Mouse (Mus musculus) CH12.LX (cell line): Measurements from ENCODE around the gene Rps26. TPM values are rescaled to one million over a fixed set of nuclear protein-coding genes. Genes with fewer than 3 reads are reported as not detected.
A peak's percentile ranks its signal among the peaks of the same experiment; 100 is the strongest.

Experiments used
- DNase-seq: peaks from one replicate; pipeline ENCODE4 v3.0.0-alpha.2; 2013; ENCODE audit errors: extremely low read depth
- H3K27ac ChIP-seq: 2 replicates; pipeline ENCODE4 v1.5.1; 2012; ENCODE audit warnings: low read depth, mild to moderate bottlenecking, control low read depth, moderate library complexity; ENCODE audit not compliant: insufficient read depth
- H3K27me3 ChIP-seq: replicated peaks from 2 replicates; pipeline ENCODE3; 2012; ENCODE audit warnings: inconsistent platforms
- H3K36me3 ChIP-seq, 2 experiments: replicated peaks in 1 of 2; 2 replicates each; pipeline versions ENCODE3 to v1.6.1; 2012; ENCODE audit warnings: inconsistent platforms in 1 of 2, low read length in 1 of 2, mild to moderate bottlenecking in 1 of 2, mixed read lengths in 1 of 2, moderate library complexity in 1 of 2; ENCODE audit not compliant: control insufficient read depth in 1 of 2, insufficient read depth in 1 of 2
- H3K4me1 ChIP-seq, 2 experiments: 2 replicates each; pipeline ENCODE4 v1.6.1; 2012; ENCODE audit warnings: inconsistent platforms in 1 of 2, moderate library complexity in 1 of 2; ENCODE audit not compliant: insufficient read depth in 2 of 2, control insufficient read depth in 1 of 2
- H3K4me2 ChIP-seq: 2 replicates; pipeline ENCODE4 v1.6.1; 2012; ENCODE audit warnings: low read depth, mild to moderate bottlenecking, control low read depth; ENCODE audit not compliant: poor library complexity, insufficient read depth, severe bottlenecking
- H3K4me3 ChIP-seq, 3 experiments: fragments of 150-350 bp in 1 of 3; sonication (generic) in 1 of 3; replicated peaks in 1 of 3; 2 replicates each; pipeline versions ENCODE3 to v1.5.1; 2011 to 2012; ENCODE audit warnings: low read depth in 2 of 3, low read length in 2 of 3, mild to moderate bottlenecking in 2 of 3, moderate library complexity in 2 of 3, control low read depth in 1 of 3, improper control_type of control experiment in 1 of 3, inconsistent platforms in 1 of 3, mixed read lengths in 1 of 3; ENCODE audit not compliant: poor library complexity in 1 of 3
- H3K79me2 ChIP-seq: replicated peaks from 2 replicates; pipeline ENCODE4 v1.6.1; 2012; ENCODE audit warnings: mild to moderate bottlenecking, moderate library complexity; ENCODE audit not compliant: control insufficient read depth, poor library complexity, insufficient read depth, severe bottlenecking; ENCODE audit errors: extremely low read depth
- H3K9ac ChIP-seq: 2 replicates; pipeline ENCODE4 v1.6.1; 2012; ENCODE audit warnings: low read depth, mild to moderate bottlenecking, control low read depth, moderate library complexity; ENCODE audit not compliant: insufficient read depth
- H3K9me3 ChIP-seq: replicated peaks from 2 replicates; pipeline ENCODE3; 2012; ENCODE audit warnings: low read length, inconsistent platforms, mixed read lengths
- BHLHE40 ChIP-seq: IDR thresholded peaks from 2 replicates; pipeline ENCODE4 v1.6.1; 2011; ENCODE audit warnings: mild to moderate bottlenecking, low read depth, low read length, improper control_type of control experiment
- CHD1 ChIP-seq: IDR thresholded peaks from 2 replicates; pipeline ENCODE4 v1.6.1; 2012; ENCODE audit warnings: low read depth, low read length, improper control_type of control experiment, inconsistent platforms
- ELF1 ChIP-seq: IDR thresholded peaks from 2 replicates; pipeline ENCODE4 v1.6.1; 2014; ENCODE audit warnings: low read depth, mild to moderate bottlenecking, inconsistent platforms, low read length, improper control_type of control experiment
- ETS1 ChIP-seq: conservative IDR thresholded peaks from 2 replicates; pipeline ENCODE4 v1.6.1; 2012; ENCODE audit warnings: low read depth, mild to moderate bottlenecking, inconsistent platforms, low read length, improper control_type of control experiment, moderate library complexity
- HCFC1 ChIP-seq: IDR thresholded peaks from 2 replicates; pipeline ENCODE4 v1.6.1; 2012; ENCODE audit warnings: low read depth, mild to moderate bottlenecking, inconsistent platforms, low read length, improper control_type of control experiment
- IRF4 ChIP-seq: IDR thresholded peaks from 2 replicates; pipeline ENCODE4 v1.6.1; 2014; ENCODE audit warnings: low read depth, mild to moderate bottlenecking, inconsistent platforms, low read length, improper control_type of control experiment
- KAT2A ChIP-seq: IDR thresholded peaks from 2 replicates; pipeline ENCODE4 v1.6.1; 2012; ENCODE audit warnings: low read length, improper control_type of control experiment, inconsistent platforms; ENCODE audit not compliant: insufficient replicate concordance
- MAFK ChIP-seq: IDR thresholded peaks from 2 replicates; pipeline ENCODE4 v1.6.1; 2011; ENCODE audit warnings: low read length, improper control_type of control experiment; ENCODE audit not compliant: insufficient replicate concordance
- MAX ChIP-seq: IDR thresholded peaks from 2 replicates; pipeline ENCODE4 v1.6.1; 2011; ENCODE audit warnings: low read length, improper control_type of control experiment
- MAZ ChIP-seq: IDR thresholded peaks from 2 replicates; pipeline ENCODE4 v1.6.1; 2012; ENCODE audit warnings: low read depth, mild to moderate bottlenecking, inconsistent platforms, low read length, improper control_type of control experiment, moderate library complexity
- MEF2A ChIP-seq: IDR thresholded peaks from 2 replicates; pipeline ENCODE4 v1.6.1; 2014; ENCODE audit warnings: low read depth, mild to moderate bottlenecking, inconsistent platforms, low read length, improper control_type of control experiment, borderline replicate concordance
- MXI1 ChIP-seq: IDR thresholded peaks from 2 replicates; pipeline ENCODE4 v1.6.1; 2011; ENCODE audit warnings: mild to moderate bottlenecking, low read depth, low read length, improper control_type of control experiment
- NRF1 ChIP-seq: IDR thresholded peaks from 2 replicates; pipeline ENCODE4 v1.6.1; 2014; ENCODE audit warnings: low read depth, mild to moderate bottlenecking, inconsistent platforms, low read length, improper control_type of control experiment, moderate library complexity
- POLR2A ChIP-seq: IDR thresholded peaks from 2 replicates; pipeline ENCODE4 v1.6.1; 2011; ENCODE audit warnings: low read depth, mild to moderate bottlenecking, improper control_type of control experiment, low read length
- RAD21 ChIP-seq: IDR thresholded peaks from 2 replicates; pipeline ENCODE4 v1.6.1; 2011; ENCODE audit warnings: low read depth, mild to moderate bottlenecking, low read length, improper control_type of control experiment, moderate library complexity
- SIN3A ChIP-seq: IDR thresholded peaks from 2 replicates; pipeline ENCODE4 v1.6.1; 2012; ENCODE audit warnings: low read length, improper control_type of control experiment, inconsistent platforms
- SMC3 ChIP-seq: IDR thresholded peaks from 2 replicates; pipeline ENCODE4 v1.6.1; 2011; ENCODE audit warnings: low read depth, low read length, improper control_type of control experiment
- TCF12 ChIP-seq: IDR thresholded peaks from 2 replicates; pipeline ENCODE4 v1.6.1; 2014; ENCODE audit warnings: low read depth, mild to moderate bottlenecking, inconsistent platforms, low read length, improper control_type of control experiment
- ZNF384 ChIP-seq: IDR thresholded peaks from 2 replicates; pipeline ENCODE4 v1.6.1; 2012; ENCODE audit warnings: low read depth, low read length, improper control_type of control experiment, inconsistent platforms
- dilution Hi-C: fragments of 300-500 bp; cut with MboI; formaldehyde crosslinking; loops from 2 replicates; pipeline ENCODE4 v1.14.3; 2020; ENCODE audit warnings: low sequenced_read_pairs; ENCODE audit not compliant: extremely low pct_unique_long_range_greater_than_20kb, extremely low pct_ligation_motif_present
- in situ Hi-C: fragments of 300-500 bp; cut with MboI; formaldehyde crosslinking; loops from 3 replicates; pipeline ENCODE4 v1.14.3; 2019; ENCODE audit warnings: low sequenced_read_pairs, low pct_ligation_motif_present, low pct_unique_long_range_greater_than_20kb, mixed read lengths
- polyA plus RNA-seq: library from polyadenylated mRNA; unstranded; fragments of >175 nt; gene quantifications from 2 replicates; pipeline ENCODE4 v1.2.1, GENCODE M21; 2012; ENCODE audit warnings: low read depth; ENCODE audit not compliant: insufficient read length
- total RNA-seq, 2 experiments: library from RNA; depleted of rRNA; stranded (reverse); fragments of 300-350 nt in 1 of 2; fragments of >200 nt in 1 of 2; gene quantifications; 2 replicates each; pipeline ENCODE4 v1.2.3; 2012 to 2014

Gene Rps26
- total and polyA plus RNA-seq, 3 experiments: 1,906 to 2,987 (median 2,220) TPM

GRCm38 (mm10) chr10:128673763-128674468 is 47.4 kb upstream of the Rps26 start, which contains the start of gene Suox:
TSS of gene Suox (minus strand) at chr10:128674073.
- H3K4me1 ChIP-seq: peaks cover 16 to 40% of the 10 kb centered on the region in 2 experiments
- 0 out of 2 replicates have a peak, but pooled peaks have one; percentile 54 for TF ChIP-seq KAT2A
- 0 out of 2 replicates have a peak, but pooled peaks have one; percentile 34 for TF ChIP-seq ELF1
- TF ChIP-seq MAZ: peak; percentile 40; the same call in 1 of the 2 replicates
- 0 out of 2 replicates have a peak, but pooled peaks have one; percentile 14 for TF ChIP-seq NRF1
- 0 out of 2 replicates have a peak, but pooled peaks have one; percentile 38 for TF ChIP-seq CHD1
- no peak; the same call in 1 of the 2 replicates for TF ChIP-seq IRF4
- no peak for TF ChIP-seq ETS1
- peak; percentile 18; the same call in 1 of the 2 replicates for TF ChIP-seq SMC3
- TF ChIP-seq MXI1: peak; percentile 54
- TF ChIP-seq ZNF384: no peak
- peak; percentile 31; the same call in 1 of the 2 replicates for TF ChIP-seq SIN3A
- TF ChIP-seq RAD21: no peak
- 0 out of 2 replicates have a peak, but pooled peaks have one; percentile 36 for TF ChIP-seq MAX
- 0 out of 2 replicates have a peak, but pooled peaks have one; percentile 4 for TF ChIP-seq MEF2A
- TF ChIP-seq TCF12: peak; percentile 44
- peak; percentile 29; the same call in 1 of the 2 replicates for TF ChIP-seq HCFC1
- peak; percentile 36 for TF ChIP-seq BHLHE40
- TF ChIP-seq POLR2A: 0 out of 2 replicates have a peak, but pooled peaks have one; percentile 33
- TF ChIP-seq MAFK: no peak
- TF ChIP-seq, all 38 proteins: peak for 14
- Histone ChIP-seq H3K27ac (peak within 1 kb of the TSS; percentile 63; the same call in 1 of the 2 replicates), H3K27me3 (peaks cover 3% of the 10 kb centered on the region), H3K9ac (peak within 1 kb of the TSS; percentile 51), H3K4me2 (peak within 1 kb of the TSS; percentile 89), H3K36me3 (peaks cover 6 to 17% of the 10 kb centered on the region in 2 experiments), H3K9me3 (no peaks in the 10 kb centered on the region), H3K79me2 (no peaks in the 10 kb centered on the region), H3K4me3 (peak within 1 kb of the TSS; percentile 58 to 77 (median 71))
- dilution Hi-C loops (no loop called here), in situ Hi-C loops (loop anchor here (5.0 kb wide), 1 partner anchor 47 kb away; the partner anchor contains the start of gene Rps26)
- peak; percentile 86 for DNase-seq
